Mouse (Mus musculus) heart, embryonic 12.5 days (tissue): ENCODE data around the gene Mrps5. TPM values are rescaled to one million over a fixed set of nuclear protein-coding genes. Genes with fewer than 3 reads are reported as not detected.

Source experiments
- ATAC-seq: fragments of 200-750 bp; cut with Nextera tagmentation; 2 replicates; pipeline ENCODE4 v1.8.0; 2017; ENCODE audit warnings: moderate TSS enrichment, moderate library complexity; ENCODE audit not compliant: insufficient number of reproducible peaks, low FRiP score
- H3K27ac ChIP-seq: fragments of 300-500 bp; sonication (generic); 2 replicates; pipeline ENCODE4 v1.5.1; 2016; ENCODE audit warnings: mild to moderate bottlenecking, moderate library complexity; ENCODE audit not compliant: poor library complexity, severe bottlenecking
- H3K27me3 ChIP-seq: fragments of 300-500 bp; sonication (generic); replicated peaks from 2 replicates; pipeline ENCODE4 v1.6.1; 2016; ENCODE audit warnings: mild to moderate bottlenecking, moderate library complexity
- H3K36me3 ChIP-seq: fragments of 300-500 bp; sonication (generic); 2 replicates; pipeline ENCODE4 v1.6.1; 2016; ENCODE audit warnings: mild to moderate bottlenecking, moderate library complexity
- H3K4me1 ChIP-seq: fragments of 300-500 bp; sonication (generic); replicated peaks from 2 replicates; pipeline ENCODE4 v1.6.1; 2016; ENCODE audit warnings: mild to moderate bottlenecking
- H3K4me2 ChIP-seq: fragments of 300-500 bp; sonication (generic); 2 replicates; pipeline ENCODE4 v1.6.1; 2016; ENCODE audit warnings: mild to moderate bottlenecking, moderate library complexity
- H3K4me3 ChIP-seq: fragments of 300-500 bp; sonication (generic); 2 replicates; pipeline ENCODE4 v1.5.1; 2016; ENCODE audit warnings: mild to moderate bottlenecking
- H3K9ac ChIP-seq: fragments of 300-500 bp; sonication (generic); 2 replicates; pipeline ENCODE4 v1.6.1; 2016; ENCODE audit warnings: mild to moderate bottlenecking, moderate library complexity
- H3K9me3 ChIP-seq: fragments of 300-500 bp; sonication (generic); replicated peaks from 2 replicates; pipeline ENCODE4 v1.6.1; 2016; ENCODE audit warnings: mild to moderate bottlenecking, moderate library complexity
- WGBS: fragments of 180-500 bp; shearing (Covaris S2); methylation state at CpG from one replicate; pipeline ENCODE4 v1.1.7; 2016; 5-methylcytosine and 5-hydroxymethylcytosine counted together
- polyA plus RNA-seq: library from polyadenylated mRNA; unstranded; fragments of >200 nt; fragmentation: Nextera tagmentation; extraction: Ambion mirVana; gene quantifications from 2 replicates; pipeline ENCODE4 v1.2.1, GENCODE M21; 2016

Gene Mrps5
- polyA plus RNA-seq, 1 experiment from 2014 or later = 144 TPM

GRCm38 (mm10) chr2:127648145-127648544, 61.1 kb downstream of the Mrps5 start:
- ATAC-seq = no peak
- Histone ChIP-seq H3K36me3 (no peaks in the 10 kb centered on the region), H3K4me2 (no peak overlapping the region), H3K27ac (no peak overlapping the region), H3K9me3 (no peaks in the 10 kb centered on the region), H3K4me1 (no peaks in the 10 kb centered on the region), H3K27me3 (peaks cover 31% of the 10 kb centered on the region), H3K9ac (no peak overlapping the region), H3K4me3 (no peak overlapping the region)
- 87% methylated on average over 6 of the region's 6 CpGs for WGBS

- Histone ChIP-seq H3K27me3 (peaks cover 49% of the 10 kb centered on the region), H3K4me2 (no peak overlapping the region), H3K36me3 (no peaks in the 10 kb centered on the region), H3K9me3 (no peaks in the 10 kb centered on the region), H3K4me3 (no peak overlapping the region), H3K4me1 (no peaks in the 10 kb centered on the region), H3K27ac (no peak overlapping the region), H3K9ac (no peak overlapping the region)
- no peak for ATAC-seq
- WGBS = 70% methylated on average over 5 of the region's 5 CpGs
Measured at GRCm38 (mm10) chr2:127649921-127650320, 62.9 kb downstream of the Mrps5 start.

- Histone ChIP-seq H3K4me1 (peaks cover 12% of the 10 kb centered on the region), H3K9me3 (no peaks in the 10 kb centered on the region), H3K4me3 (no peak overlapping the region), H3K4me2 (no peak overlapping the region), H3K9ac (no peak overlapping the region), H3K36me3 (no peaks in the 10 kb centered on the region), H3K27ac (no peak overlapping the region), H3K27me3 (peaks cover 65% of the 10 kb centered on the region)
- no peak for ATAC-seq
- WGBS = 65% methylated on average over 5 of the region's 5 CpGs
Measured at GRCm38 (mm10) chr2:127651601-127652000, 64.6 kb downstream of the Mrps5 start.

GRCm38 (mm10) chr2:127652335-127652734, 65.3 kb downstream of the Mrps5 start:
- Histone ChIP-seq H3K4me2 (no peak overlapping the region), H3K9ac (no peak overlapping the region), H3K27me3 (peaks cover 72% of the 10 kb centered on the region), H3K4me1 (peaks cover 13% of the 10 kb centered on the region), H3K27ac (no peak overlapping the region), H3K9me3 (no peaks in the 10 kb centered on the region), H3K36me3 (no peaks in the 10 kb centered on the region), H3K4me3 (no peak overlapping the region)
- no peak for ATAC-seq

- Histone ChIP-seq H3K4me3 (no peak overlapping the region), H3K27me3 (peaks cover 77% of the 10 kb centered on the region), H3K36me3 (no peaks in the 10 kb centered on the region), H3K9me3 (no peaks in the 10 kb centered on the region), H3K9ac (no peak overlapping the region), H3K27ac (no peak overlapping the region), H3K4me1 (peaks cover 13% of the 10 kb centered on the region), H3K4me2 (no peak overlapping the region)
- ATAC-seq = no peak
- 73% methylated on average over 2 of the region's 2 CpGs for WGBS
Measured at GRCm38 (mm10) chr2:127652805-127653204, 65.8 kb downstream of the Mrps5 start.

- 62% methylated on average over 3 of the region's 3 CpGs for WGBS
- Histone ChIP-seq H3K27ac (no peak overlapping the region), H3K4me3 (no peak overlapping the region), H3K36me3 (no peaks in the 10 kb centered on the region), H3K9me3 (no peaks in the 10 kb centered on the region), H3K9ac (no peak overlapping the region), H3K27me3 (peaks cover 76% of the 10 kb centered on the region), H3K4me2 (no peak overlapping the region), H3K4me1 (peaks cover 13% of the 10 kb centered on the region)
- ATAC-seq = no peak
Measured at GRCm38 (mm10) chr2:127654786-127655185, 67.8 kb downstream of the Mrps5 start.

- no peaks in the 10 kb centered on the region for H3K9me3 ChIP-seq
- no peak for ATAC-seq
- H3K4me2 ChIP-seq = peak overlapping the region; percentile 96
- H3K27ac ChIP-seq = no peak overlapping the region
- peaks cover 13% of the 10 kb centered on the region for H3K4me1 ChIP-seq
- no peak overlapping the region for H3K9ac ChIP-seq
- H3K27me3 ChIP-seq = peaks cover 73% of the 10 kb centered on the region
- no peaks in the 10 kb centered on the region for H3K36me3 ChIP-seq
- H3K4me3 ChIP-seq = peak overlapping the region; percentile 57
- 11% methylated on average over 9 of the region's 9 CpGs for WGBS
Measured at GRCm38 (mm10) chr2:127655419-127655818, 68.4 kb downstream of the Mrps5 start.

GRCm38 (mm10) chr2:127656086-127656720, 69.2 kb downstream of the Mrps5 start, which contains the start of gene Mal:
Gene Mal (minus strand): TSS chr2:127656695.
- H3K9me3 ChIP-seq = no peaks in the 10 kb centered on the region
- H3K4me1 ChIP-seq = peaks cover 13% of the 10 kb centered on the region
- peak within 1 kb of the TSS; percentile 57 for H3K4me3 ChIP-seq
- ATAC-seq = peak; percentile 18; the same call in 1 of the 2 replicates
- H3K9ac ChIP-seq = peak within 1 kb of the TSS; percentile 68; the same call in 1 of the 2 replicates
- H3K36me3 ChIP-seq = no peaks in the 10 kb centered on the region
- 1% methylated on average over 43 of the region's 43 CpGs for WGBS
- no peak within 1 kb of the TSS for H3K27ac ChIP-seq
- H3K4me2 ChIP-seq = peak within 1 kb of the TSS; percentile 96
- peaks cover 72% of the 10 kb centered on the region for H3K27me3 ChIP-seq

Other genes starting within 250 kb of the Mrps5 start
- gene Astl, start 248.6 kb upstream of the Mrps5 start, polyA plus RNA-seq = not detected in 2 replicates
- gene Adra2b, start 224.0 kb upstream of the Mrps5 start, polyA plus RNA-seq = 7.1 and 7.6 TPM in 2 replicates
- 0.44 and 0.45 TPM in 2 replicates for gene Gpat2, start 162.0 kb upstream of the Mrps5 start, polyA plus RNA-seq
- 26.2 and 29.0 TPM in 2 replicates for gene Fahd2a, start 142.7 kb upstream of the Mrps5 start, polyA plus RNA-seq
- 1.2 TPM in 2 replicates for gene Kcnip3, start 65.1 kb upstream of the Mrps5 start, polyA plus RNA-seq
- gene Prom2, start 45.8 kb upstream of the Mrps5 start, polyA plus RNA-seq = 0.19 and 0.21 TPM in 2 replicates
- gene Zfp661, start 128 bp upstream of the Mrps5 start, polyA plus RNA-seq = 2.4 and 2.9 TPM in 2 replicates
- 1.1 and 1.5 TPM in 2 replicates for gene Mal, start 69.5 kb downstream of the Mrps5 start, polyA plus RNA-seq
- 3.4 and 3.5 TPM in 2 replicates for gene Mall, start 142.7 kb downstream of the Mrps5 start, polyA plus RNA-seq
- gene Nphp1, start 201.7 kb downstream of the Mrps5 start, polyA plus RNA-seq = 14.8 and 15.6 TPM in 2 replicates
- gene Mtln, start 205.3 kb downstream of the Mrps5 start, polyA plus RNA-seq = 40.5 and 40.9 TPM in 2 replicates
- gene Bub1, start 244.6 kb downstream of the Mrps5 start, polyA plus RNA-seq = 50.0 and 54.9 TPM in 2 replicates